In the genomic region with DNA sequence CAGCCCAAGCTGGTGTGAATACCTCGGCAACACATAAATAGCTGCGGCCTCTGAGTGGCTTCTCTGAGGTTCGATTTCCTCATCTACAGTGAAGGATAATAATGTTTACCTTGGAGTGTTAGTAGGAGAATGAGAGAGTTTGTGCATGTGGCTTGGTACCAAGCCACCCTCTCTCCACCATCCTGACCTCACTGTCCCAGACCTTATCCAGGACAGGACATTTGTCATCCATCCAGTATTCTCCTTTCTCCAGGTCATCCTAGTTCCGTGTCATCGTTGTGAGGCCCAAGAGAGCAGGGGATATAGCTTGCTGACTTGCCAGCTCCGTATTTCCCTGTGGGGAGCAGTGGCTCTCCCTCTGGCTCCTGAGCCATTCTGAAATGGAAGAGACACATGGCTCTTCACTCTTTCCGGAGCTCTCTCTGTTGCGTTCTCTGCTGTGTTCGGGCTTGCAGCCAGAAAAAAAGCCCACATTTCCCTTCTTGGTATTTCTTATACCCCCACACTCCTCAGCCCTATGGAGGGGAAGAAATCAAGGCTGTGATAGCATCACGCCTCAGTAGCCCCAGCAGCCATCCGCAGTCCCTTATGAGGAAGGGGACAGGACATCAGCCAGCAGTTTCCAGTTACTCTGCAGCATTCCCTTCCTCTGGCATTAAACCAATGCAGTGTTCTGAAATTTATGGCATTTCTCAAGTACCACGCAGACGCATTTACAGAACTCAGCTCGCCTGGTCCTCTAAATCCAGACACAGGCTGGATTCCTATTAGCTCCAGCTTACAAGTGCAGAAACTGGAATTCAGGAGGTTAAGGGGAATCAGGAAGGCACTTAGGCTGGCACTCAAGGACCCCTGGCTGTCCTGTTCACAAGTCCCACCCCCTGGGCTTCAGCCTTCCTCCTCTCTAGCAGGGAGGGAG, we compare ENCODE assay signal across 8 mouse cellular contexts. TPM values are rescaled to one million over a fixed set of nuclear protein-coding genes. Genes with fewer than 3 reads are reported as not detected.
DNase-seq lines count a peak whose midpoint lies in the region; ATAC-seq and TF ChIP-seq lines count a peak whose summit lies in the region.

No protein-coding gene starts in this region.

- peaks cover 43% of the 10 kb centered on the region for H3K4me1 ChIP-seq in kidney, embryonic 15.5 days
- H3K4me1 ChIP-seq in megakaryocyte, embryonic 14.5 days, result peaks cover 35% of the 10 kb centered on the region
- H3K4me1 ChIP-seq in stomach, embryonic 16.5 days (ENCODE audit: control insufficient read depth, insufficient read depth, low read length), result peaks cover 32% of the 10 kb centered on the region

- ATAC-seq in kidney, embryonic 15.5 days (replicated peaks; ENCODE audit: low FRiP score), result peak; percentile 61
- ATAC-seq in stomach, embryonic 16.5 days (ENCODE audit: insufficient read depth, low FRiP score), result peak; percentile 58
- no peak for ATAC-seq in inflammation-experienced regulatory T-cells, adult 6 months

- no peak for DNase-seq in kidney, adult 9 months
- peak; percentile 55 to 63 for DNase-seq in cerebellum, postnatal 14 days
- DNase-seq in gastrocnemius, adult 2 months, result peak; percentile 47
- DNase-seq in layer of hippocampus, adult 9-11 months, result peak; percentile 65

- no peaks in the 10 kb centered on the region for H3K27me3 ChIP-seq in kidney, embryonic 15.5 days
- H3K27me3 ChIP-seq in megakaryocyte, embryonic 14.5 days (replicated peaks), result peaks cover 63% of the 10 kb centered on the region
- H3K27me3 ChIP-seq in stomach, embryonic 16.5 days (ENCODE audit: control insufficient read depth, insufficient read depth, low read length), result no peaks in the 10 kb centered on the region

- no peak for TF ChIP-seq CTCF in gastrocnemius, adult 2 months (IDR thresholded peaks at IDR 0.05)

- H3K4me3 ChIP-seq in kidney, embryonic 15.5 days (replicated peaks), result peak overlapping the region; percentile 27
- H3K4me3 ChIP-seq in gastrocnemius, adult 2 months, result peak overlapping the region; percentile 69
- H3K4me3 ChIP-seq in megakaryocyte, embryonic 14.5 days (replicated peaks), result peak overlapping the region; percentile 86
- H3K4me3 ChIP-seq in stomach, embryonic 16.5 days (replicated peaks; ENCODE audit: low read length), result peak overlapping the region; percentile 19

- no peaks in the 10 kb centered on the region for H3K36me3 ChIP-seq in kidney, embryonic 15.5 days
- no peaks in the 10 kb centered on the region for H3K36me3 ChIP-seq in megakaryocyte, embryonic 14.5 days (replicated peaks; ENCODE audit: low read length)
- H3K36me3 ChIP-seq in stomach, embryonic 16.5 days (ENCODE audit: control insufficient read depth, insufficient read depth, low read length), result no peaks in the 10 kb centered on the region

- no peaks in the 10 kb centered on the region for H3K9me3 ChIP-seq in kidney, embryonic 15.5 days (replicated peaks)
- no peaks in the 10 kb centered on the region for H3K9me3 ChIP-seq in megakaryocyte, embryonic 14.5 days
- no peaks in the 10 kb centered on the region for H3K9me3 ChIP-seq in stomach, embryonic 16.5 days (replicated peaks; ENCODE audit: control insufficient read depth, low read length)

- intact Hi-C loops in gastrocnemius, adult 2 months (cut with DNase I), result loop anchor here (5.0 kb wide), 1 partner anchor 62 kb away; no protein-coding TSS in a partner anchor

- WGBS in kidney, embryonic 15.5 days, result 8% methylated on average over 14 of the region's 14 CpGs
- 18% methylated on average over 14 of the region's 14 CpGs for WGBS in stomach, embryonic 16.5 days

- H3K4me2 ChIP-seq in kidney, embryonic 15.5 days, result peak overlapping the region; percentile 47
- H3K4me2 ChIP-seq in stomach, embryonic 16.5 days (ENCODE audit: low read depth, low read length), result peak overlapping the region; percentile 46

- H3K9ac ChIP-seq in kidney, embryonic 15.5 days, result peak overlapping the region; percentile 39
- peak overlapping the region; percentile 56 for H3K9ac ChIP-seq in stomach, embryonic 16.5 days (ENCODE audit: low read length)

- peak overlapping the region; percentile 89 for H3K27ac ChIP-seq in kidney, embryonic 15.5 days
- peak overlapping the region; percentile 93 for H3K27ac ChIP-seq in gastrocnemius, adult 2 months
- H3K27ac ChIP-seq in stomach, embryonic 16.5 days (ENCODE audit: low read length), result peak overlapping the region; percentile 84

RNA-seq across cellular contexts. Expression of a gene that starts 13.3 kb away (rescaled TPM):
- 1,006 and 1,087 TPM in 2 replicates for polyA plus RNA-seq in kidney, embryonic 15.5 days (2015; fragmentation: Nextera tagmentation; extraction: Ambion mirVana)
- total RNA-seq in gastrocnemius, adult 2 months (2021), result 100 to 1,000 TPM; 181 to 192 TPM
- polyA plus RNA-seq in megakaryocyte, embryonic 14.5 days (2012; ENCODE audit: insufficient read depth, low replicate concordance), result 2.3 and 36.6 TPM in 2 replicates
- 948 and 1,017 TPM in 2 replicates for polyA plus RNA-seq in stomach, embryonic 16.5 days (2015; fragmentation: Nextera tagmentation; extraction: Ambion mirVana)
- polyA plus RNA-seq in inflammation-experienced regulatory T-cells, adult 6 months (2017; shearing (Covaris generic)), result 100 to 1,000 TPM; 610 to 787 (median 639) TPM

RNA-seq across cellular contexts. Expression of a gene that starts 32.5 kb away (rescaled TPM):
- polyA plus RNA-seq in kidney, embryonic 15.5 days (2015; fragmentation: Nextera tagmentation; extraction: Ambion mirVana), result not detected in 2 replicates
- not detected for total RNA-seq in gastrocnemius, adult 2 months (2021)
- not detected in 2 replicates for polyA plus RNA-seq in megakaryocyte, embryonic 14.5 days (2012; ENCODE audit: insufficient read depth, low replicate concordance)
- not detected in 2 replicates for polyA plus RNA-seq in stomach, embryonic 16.5 days (2015; fragmentation: Nextera tagmentation; extraction: Ambion mirVana)
- polyA plus RNA-seq in inflammation-experienced regulatory T-cells, adult 6 months (2017; shearing (Covaris generic)), result under 1 TPM in 1 of 3 experiments, not detected in 2; 0.43 TPM

Comparison
In these comparisons a context has a peak if more than half of its experiments do, and no peak if none do; other contexts are left out.
1. H3K4me3 ChIP-seq: peak in every context shown above with its lines; median percentile 86 in megakaryocyte, embryonic 14.5 days; 69 in gastrocnemius, adult 2 months; 27 in kidney, embryonic 15.5 days; 19 in stomach, embryonic 16.5 days.
2. RNA of a gene that starts 13.3 kb away (polyA plus RNA-seq): 948 to 1,017 TPM in stomach, embryonic 16.5 days, 1,006 to 1,087 TPM in kidney, embryonic 15.5 days and 610 to 787 TPM in inflammation-experienced regulatory T-cells, adult 6 months; 2.3 to 36.6 TPM in megakaryocyte, embryonic 14.5 days; every median in the first group is over 10 times any median in the second.
3. Peak in every context shown above with its lines, with median percentiles within 50 percentile points of each other: H3K27ac ChIP-seq.